Mouse (Mus musculus) heart, postnatal 0 days (tissue): ENCODE results near the gene Fam172a.

ENCODE experiments used
- CTCF ChIP-seq: IDR thresholded peaks from 2 replicates; pipeline ENCODE4 v1.5.1; 2016; ENCODE audit warnings: antibody characterized with exemption, control low read depth, low read depth
- EP300 ChIP-seq: IDR thresholded peaks from 2 replicates; pipeline ENCODE4 v1.6.1; 2016; ENCODE audit warnings: antibody characterized with exemption, low read depth

DNA sequence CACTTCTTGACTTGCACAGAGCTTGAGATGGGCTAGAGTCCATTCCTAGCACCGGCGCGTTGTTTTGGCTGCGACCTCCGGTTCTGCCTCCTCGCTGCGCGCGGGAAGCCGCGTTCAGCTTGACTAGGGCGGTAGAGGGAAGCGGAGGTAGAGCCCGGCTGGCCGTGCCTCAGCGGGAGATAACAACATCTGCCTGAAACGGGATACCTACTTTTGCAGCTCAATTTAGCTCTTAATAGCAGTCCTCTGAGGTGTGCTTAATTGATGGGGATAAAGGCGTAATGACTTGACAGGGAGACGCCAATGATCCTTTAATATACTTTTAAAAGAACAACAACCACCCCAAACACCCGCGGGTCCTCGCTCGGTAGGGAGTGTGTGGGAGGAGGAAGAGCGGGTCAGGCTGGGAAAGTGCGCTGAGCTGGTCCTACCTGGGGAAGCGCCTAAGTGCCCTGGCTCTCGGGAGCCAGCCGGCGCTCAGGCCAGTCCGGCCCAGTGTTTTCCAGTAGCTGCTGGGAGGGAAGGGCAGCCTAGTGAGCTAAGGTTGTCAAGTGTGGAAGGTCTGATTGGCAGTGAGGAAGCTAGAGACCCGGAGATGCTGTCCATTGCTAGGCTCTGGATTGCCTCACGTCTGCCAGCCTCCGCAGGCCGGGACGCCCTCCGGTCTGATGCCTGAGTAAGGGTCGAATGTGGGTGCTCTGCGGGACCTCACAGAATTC, 508.4 kb downstream of the Fam172a start:
- TF ChIP-seq CTCF (no peak), EP300 (no peak)
